Mouse (Mus musculus) hindlimb bud, embryonic 11.5 days (tissue): Measurements from ENCODE around the gene Igfbp5.

Source experiments
- DNase-seq: peaks from one replicate; pipeline ENCODE4 v3.0.0-alpha.2; 2012; ENCODE audit warnings: low read depth, low spot score; ENCODE audit errors: extremely low spot score

Gene Igfbp5

DNA sequence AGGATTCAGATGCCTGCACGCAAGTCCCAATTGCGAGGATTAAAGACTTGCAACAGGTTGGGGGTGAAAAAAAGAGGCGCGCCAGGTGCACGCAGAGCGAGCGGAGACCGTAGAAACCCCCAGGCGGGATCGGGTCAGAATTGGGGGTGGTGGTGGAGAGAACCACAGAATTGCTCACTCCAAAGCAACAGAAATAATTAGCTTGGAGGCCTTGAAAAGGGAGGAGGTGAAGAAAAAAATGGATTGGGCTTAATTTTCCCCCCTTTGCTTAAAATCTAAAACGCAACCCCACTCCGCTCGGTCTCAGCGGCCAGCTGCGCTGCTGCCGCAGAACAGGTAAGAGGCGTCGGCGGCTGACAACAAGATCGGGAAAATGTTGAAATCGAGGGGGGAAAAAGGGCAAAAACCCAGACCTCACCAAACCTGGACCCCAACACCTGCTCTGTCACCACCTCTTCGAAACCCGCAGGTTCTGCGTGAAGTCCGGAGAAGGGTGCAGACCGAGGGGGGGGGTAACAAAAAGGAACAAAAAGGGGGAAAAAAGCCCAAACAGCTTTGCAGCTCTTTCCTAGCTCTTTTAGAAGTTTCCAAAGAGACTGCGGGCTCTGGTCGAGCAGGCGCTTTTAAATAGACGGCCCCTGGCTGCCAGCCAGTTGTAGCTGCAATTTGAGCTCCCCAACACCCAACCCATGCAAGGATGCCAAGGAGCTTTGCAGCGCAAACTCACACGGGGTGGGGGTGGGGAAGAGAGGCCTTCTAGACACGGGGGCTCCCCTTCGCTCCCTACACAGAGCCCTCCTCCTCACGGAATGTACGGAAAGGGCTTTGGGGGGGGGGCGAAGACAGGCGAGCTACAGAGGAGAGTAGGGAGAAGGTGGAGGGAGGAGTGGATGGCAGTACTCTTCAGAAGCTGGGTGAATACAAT, at the start of gene Igfbp5:
TSS of gene Igfbp5 (minus strand) at position 598 of the 925 bp plus-strand sequence.
- DNase-seq = no peak

DNA sequence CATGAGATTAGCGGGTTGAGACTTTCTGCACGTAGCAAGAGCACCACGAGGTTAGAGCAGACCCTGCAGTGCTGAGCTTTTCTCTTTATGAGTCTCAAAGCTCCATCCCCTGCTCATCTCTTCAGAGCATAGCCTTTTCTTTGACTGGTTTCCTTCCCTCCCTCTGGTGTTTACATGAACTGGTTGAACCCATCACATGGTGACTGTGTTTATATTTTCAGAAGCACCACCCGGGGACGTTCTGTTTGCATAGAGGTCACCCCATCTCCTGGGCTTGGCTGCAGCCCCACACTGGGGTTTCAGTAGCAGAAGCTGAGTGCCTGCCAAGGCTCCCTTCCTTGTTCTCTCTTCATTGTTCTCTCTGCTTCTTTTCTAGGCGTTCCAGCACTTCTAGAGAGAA, 40.1 kb upstream of the Igfbp5 start:
- DNase-seq = no peak

- DNase-seq = no peak
Measured at GRCm38 (mm10) chr1:72913073-72913472, 38.4 kb upstream of the Igfbp5 start.

DNA sequence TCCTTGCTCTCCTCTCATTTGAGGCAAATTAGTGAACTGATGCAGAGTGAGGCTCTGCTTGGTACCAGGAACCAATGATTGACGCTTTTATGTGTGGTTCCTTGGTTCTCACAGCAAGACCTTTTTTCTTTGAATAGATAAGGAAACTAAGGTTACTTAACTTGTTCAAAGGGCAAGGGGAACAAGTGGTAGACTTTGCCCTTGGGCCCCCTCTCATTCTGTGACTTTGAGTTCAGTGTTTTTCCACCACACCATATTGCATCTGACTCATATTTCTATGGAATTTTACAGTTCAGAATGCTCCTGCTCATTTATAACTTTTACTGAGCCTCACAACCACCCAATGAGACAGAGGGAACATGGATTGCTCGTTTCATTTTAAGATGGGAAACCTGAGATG, 21.1 kb upstream of the Igfbp5 start:
- DNase-seq = no peak

DNA sequence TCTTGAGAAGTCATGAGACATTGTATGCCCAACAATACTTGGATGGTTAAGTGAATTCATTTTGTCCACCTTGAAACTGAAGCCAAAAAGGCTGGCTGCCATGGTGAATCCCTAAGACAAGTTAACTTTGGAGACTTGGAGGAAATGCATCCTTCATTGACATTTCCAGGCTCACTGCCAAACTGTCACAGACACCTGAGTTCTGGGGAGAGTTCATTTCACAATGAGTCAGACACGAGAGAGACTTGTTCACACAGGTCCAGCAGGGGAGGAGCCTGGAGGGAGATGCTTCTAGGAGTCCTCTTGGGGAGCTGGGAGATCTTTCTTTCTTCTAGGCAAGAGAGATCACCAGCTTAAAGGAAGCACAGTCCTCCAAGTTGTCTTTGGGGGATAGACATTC, 13.2 kb upstream of the Igfbp5 start:
- DNase-seq = no peak

GRCm38 (mm10) chr1:72885819-72886169, 11.1 kb upstream of the Igfbp5 start:
- DNase-seq = no peak

- no peak for DNase-seq
Measured at GRCm38 (mm10) chr1:72885111-72885818, 10.6 kb upstream of the Igfbp5 start.

- no peak for DNase-seq
Measured at GRCm38 (mm10) chr1:72879319-72879634, 4.6 kb upstream of the Igfbp5 start.

GRCm38 (mm10) chr1:72878473-72879318, 4.0 kb upstream of the Igfbp5 start:
- DNase-seq = no peak

DNA sequence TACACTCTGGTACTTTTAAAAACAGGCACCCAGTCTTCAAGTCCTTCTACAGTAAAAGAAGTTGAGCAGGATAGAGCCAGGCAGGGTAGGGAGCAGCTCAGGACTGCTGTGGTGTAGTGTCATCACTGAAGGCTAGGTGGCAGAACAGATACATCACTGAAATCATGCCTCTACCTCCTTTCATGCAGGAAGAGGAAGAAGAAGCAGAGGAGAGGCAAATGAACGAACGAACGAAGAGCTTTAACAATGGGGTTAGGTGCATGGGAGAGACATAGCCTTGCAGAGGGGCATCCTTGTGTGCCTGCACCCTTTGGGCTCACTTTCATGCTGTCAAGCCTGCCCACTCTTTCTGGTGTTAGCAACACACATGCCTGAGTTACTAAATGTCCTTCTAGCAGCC, 3.2 kb upstream of the Igfbp5 start:
- no peak for DNase-seq

GRCm38 (mm10) chr1:72876111-72876510, 1.4 kb upstream of the Igfbp5 start:
- DNase-seq = no peak

DNA sequence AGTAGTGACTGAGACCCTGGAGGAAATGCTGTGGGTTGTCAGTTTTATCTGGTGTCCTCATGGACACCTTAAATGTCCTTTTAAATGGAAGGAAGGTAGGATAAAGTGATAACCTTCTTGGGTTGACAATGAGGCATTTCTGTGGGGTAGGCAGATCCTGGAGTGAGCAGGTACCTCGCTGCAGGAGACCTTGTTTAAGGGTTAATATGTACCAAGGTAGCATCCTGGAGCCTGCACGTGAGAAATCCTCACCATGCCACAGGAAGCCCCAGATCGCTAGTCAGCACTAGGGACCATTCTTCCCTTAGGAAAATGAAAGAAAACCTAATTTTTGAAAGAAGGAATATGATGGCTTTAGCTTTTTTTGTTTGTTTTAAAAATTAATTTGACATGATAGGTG, 1.0 kb upstream of the Igfbp5 start:
- no peak for DNase-seq

DNA sequence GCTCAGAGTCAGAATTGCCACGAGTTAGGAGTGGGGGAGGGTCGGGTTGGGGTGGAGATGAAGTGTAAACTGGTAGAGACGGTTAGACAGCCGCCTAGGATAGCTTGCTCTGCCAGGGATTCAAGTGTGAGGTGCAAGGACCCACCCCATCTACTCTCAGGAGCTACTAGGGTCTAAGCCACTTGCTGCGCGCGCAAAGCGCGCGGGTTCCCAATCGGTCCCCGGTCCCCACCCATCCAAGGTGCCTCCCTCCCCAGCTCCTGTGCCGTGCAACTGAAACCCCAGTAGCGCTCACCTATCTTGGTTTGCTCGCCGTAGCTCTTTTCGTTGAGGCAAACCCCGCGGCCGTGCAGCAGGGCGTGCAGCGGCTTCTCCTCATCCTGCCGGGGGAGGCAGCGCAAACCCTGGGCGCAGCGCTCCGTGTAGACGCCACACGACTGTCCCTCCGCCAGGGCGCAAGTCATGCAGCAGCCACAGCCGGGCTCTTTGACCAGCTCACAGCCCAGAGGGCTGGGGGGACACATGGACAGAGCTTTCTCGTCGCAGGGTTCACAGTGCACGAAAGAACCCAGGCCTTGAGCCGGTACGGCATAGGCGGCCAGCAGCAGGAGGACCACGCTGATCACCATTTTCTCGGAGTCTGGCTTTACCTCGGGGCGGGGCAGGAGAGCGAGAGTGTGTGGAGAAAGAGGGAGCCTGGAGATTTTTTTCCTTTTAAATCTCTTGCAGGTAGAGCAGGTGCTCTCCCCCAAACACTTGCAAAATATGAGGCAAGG, 985 bp downstream of the Igfbp5 start:
- no peak for DNase-seq

DNA sequence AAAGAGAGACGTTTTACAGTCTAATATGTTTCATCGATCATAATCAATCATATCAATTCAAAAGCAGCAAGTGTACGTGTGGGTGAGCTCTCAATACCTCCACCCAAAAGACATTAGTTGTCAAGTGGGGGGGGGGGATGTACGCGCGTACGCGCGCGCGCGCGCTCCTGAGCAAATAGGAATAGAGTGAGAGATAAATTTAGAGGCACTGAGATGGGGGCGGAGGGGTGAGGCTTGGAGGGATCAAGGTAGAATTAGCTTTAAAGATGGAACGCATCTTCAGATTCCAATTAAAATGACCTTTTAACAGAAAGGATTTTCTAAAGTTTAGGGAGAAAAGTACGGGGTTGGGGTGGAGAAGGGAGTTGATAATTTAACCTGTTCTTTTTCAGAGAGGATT, 1.6 kb downstream of the Igfbp5 start:
- DNase-seq = no peak

GRCm38 (mm10) chr1:72872521-72872920, 2.2 kb downstream of the Igfbp5 start:
- DNase-seq = no peak

DNA sequence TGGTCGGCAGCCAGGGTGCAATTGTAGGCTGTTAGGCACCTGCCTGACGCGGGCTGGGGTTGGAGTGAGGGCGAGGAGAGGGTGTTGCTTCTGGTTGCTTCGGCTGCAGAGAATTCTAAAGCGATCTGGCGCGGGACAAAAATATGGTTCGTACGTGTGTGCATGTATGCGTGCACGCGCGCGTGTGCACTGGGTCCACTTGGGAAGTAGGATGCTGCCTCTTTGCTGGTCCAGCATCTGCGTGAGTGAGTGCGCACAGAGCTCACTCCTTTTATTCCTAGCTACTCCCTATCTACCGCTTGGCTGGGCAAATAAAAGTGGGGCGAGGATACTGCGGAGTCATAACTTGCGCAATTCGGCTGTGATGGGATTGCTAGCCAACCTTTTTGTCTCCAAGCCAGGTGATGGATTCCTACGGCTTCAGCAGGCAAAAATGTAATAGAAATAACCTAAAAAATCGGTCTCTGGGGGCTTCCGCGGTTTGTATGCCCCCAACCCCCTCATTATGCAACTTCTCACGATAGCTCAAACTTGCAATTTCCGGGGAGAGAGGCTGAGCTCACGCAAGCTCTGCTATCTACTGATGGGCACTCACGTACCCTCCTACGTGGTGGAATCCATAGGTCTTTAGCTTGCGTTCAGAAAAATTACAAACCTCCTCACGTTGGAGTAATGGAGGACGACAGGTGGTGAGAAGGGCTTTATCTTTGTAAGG, 2.8 kb downstream of the Igfbp5 start:
- no peak for DNase-seq

DNA sequence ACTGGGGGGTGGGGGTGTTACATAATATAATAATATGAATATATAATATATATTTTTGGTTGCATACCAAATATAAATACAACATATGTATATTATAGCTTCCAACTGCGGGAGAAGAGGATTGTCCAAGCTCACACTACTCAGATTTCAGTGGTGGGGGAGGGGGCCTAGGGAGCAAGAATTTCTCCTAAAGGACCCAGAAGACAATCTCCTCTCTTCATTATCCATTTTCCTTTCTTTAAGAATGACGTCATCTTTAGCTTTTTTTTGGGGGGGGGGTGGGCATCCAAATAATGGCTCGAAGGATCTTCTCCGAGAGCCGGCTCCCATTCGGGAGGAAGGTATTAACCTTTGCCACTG, 3.4 kb downstream of the Igfbp5 start:
- DNase-seq = no peak

DNA sequence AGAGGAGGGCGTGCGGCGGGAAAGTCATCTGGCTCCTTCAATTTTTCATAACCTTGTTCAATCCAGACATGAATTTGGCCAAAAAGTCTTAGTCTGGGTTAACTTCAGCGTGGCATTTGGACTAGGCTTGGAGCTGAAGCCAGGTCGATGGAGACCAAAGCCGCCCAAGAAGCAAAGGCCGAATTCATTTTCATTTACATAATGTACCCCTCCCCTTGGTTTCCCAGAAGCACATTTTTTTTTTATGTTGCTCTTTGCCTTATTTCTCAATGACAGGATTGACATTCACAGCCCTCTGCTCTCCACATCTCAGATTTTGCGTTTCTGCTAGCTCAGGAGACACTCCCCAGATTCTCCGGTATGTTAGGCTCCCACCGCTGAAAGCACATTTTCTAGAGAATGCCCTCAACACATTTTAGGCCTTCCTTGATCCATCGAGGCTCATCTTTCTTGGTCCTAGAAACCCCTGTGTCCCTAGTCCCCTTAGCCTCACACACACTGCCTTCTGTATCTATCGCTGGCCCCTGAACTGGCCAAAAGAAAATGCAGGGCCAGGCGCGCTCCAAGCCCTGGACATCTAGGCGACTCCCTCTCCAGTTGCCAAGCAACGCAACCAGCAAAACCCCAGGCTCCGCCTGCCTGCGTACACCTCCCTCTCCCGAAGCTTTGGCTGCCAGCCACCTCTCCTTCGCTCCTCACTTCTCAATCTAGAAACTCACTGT, 3.9 kb downstream of the Igfbp5 start:
- DNase-seq = no peak
